Mouse (Mus musculus): ENCODE measurements at regions not wholly inside any gene's neighbourhood (a gene's known extent, or its start where the extent isn't known, plus 50 kb on each side); places are given as distances from the start of the nearest gene placed in this dataset.
A peak's percentile ranks its signal among the peaks of the same experiment; 100 is the strongest.
"Not testable (repeated sequence)": the region's sequence is repeated elsewhere in the genome, so short reads cannot be mapped to it uniquely, and the experiment has no call there.

DNA sequence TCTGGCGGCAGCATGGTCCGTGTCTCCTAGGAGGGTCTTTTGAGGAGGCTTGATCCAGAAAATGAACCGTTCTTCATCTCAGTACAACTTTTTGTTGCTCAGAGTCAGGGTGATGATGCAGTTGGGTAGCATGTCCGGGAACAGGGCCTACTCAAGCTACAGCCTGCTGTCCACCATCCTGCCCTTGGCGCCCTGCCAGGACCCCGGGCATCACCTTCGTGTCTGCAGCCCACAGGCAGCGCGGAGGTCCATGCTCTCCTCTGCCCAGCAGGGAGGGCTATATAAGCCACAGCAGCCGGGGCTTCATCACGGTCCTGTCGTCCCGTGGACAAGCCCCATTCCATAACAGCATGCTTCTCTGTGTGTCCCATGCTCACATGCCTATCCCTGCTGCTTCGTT is 107.1 kb upstream of the Klf3 start:
- no peak for DNase-seq (ENCODE audit: low spot score)

DNA sequence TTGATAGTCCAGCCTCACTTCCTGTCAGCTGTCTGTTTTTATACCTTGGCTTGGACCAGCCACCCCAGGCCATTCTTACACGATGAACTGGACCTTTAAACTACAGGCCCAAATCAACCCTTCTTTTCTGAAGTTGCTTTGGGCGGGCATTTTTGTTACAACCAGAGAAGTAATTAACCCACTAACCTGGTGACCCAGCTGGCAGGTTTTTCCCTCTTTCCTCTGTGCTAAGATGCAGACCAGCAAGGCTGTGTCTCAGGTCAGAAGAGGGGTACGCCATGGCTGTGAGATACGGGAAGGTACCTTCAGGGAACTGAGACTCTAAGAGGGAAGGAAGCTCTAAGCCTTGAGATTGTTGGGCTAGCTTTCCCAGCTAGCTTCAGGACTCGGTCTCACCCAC is 105.7 kb upstream of the Klf3 start:
- no peak for DNase-seq (ENCODE audit: low spot score)

DNA sequence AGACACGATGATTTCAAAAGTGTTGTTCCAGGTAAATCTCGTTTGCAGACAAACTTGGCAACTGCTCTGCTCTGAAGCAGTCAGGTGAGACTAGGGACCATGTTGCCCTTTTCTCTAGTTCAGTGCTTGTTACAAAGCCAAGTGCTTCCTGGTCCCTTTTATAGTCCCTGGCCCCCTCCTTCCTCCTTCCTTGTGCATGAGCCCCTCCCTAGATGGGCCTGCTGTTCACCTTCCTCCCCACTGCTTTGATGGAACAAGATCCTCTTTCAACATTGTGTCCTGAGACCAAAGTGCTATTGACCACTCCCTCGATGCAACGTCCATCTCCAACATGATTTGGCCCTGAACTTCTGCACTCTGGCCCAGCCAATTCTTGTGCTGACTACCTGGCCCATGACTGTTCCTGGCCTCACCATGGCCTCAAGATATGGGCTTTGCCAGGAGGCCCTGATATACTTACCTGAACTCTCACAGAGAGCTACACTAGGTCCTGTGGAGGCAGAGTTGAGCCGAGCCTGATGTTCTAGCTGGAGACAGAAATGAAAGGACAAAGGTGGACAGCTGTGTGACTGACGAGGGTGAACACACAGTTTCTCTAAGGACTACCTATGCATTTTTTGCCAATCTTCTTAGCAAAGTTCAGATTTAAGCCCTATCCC is 104.6 kb upstream of the Klf3 start:
- DNase-seq (ENCODE audit: low spot score): no peak

DNA sequence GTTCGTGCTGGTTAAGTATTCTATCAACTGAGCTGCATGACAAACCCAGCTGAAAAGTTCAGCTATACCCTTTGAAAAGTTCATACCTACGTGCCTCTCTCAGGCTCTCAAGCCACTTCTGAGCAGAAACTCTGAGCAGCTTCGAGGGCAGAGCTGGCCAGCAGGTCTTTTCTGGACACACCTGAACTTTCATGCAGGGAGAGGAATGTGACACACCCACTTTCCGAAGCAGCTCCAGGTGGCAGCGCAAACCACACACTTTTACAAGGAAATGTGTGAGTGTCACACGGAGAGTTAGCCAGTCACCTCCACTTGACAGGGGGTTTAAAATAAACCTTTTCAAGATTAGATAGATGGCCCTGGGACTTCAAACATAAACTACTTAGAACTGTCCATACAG is 103.2 kb upstream of the Klf3 start:
- no peak for DNase-seq (ENCODE audit: low spot score)

DNA sequence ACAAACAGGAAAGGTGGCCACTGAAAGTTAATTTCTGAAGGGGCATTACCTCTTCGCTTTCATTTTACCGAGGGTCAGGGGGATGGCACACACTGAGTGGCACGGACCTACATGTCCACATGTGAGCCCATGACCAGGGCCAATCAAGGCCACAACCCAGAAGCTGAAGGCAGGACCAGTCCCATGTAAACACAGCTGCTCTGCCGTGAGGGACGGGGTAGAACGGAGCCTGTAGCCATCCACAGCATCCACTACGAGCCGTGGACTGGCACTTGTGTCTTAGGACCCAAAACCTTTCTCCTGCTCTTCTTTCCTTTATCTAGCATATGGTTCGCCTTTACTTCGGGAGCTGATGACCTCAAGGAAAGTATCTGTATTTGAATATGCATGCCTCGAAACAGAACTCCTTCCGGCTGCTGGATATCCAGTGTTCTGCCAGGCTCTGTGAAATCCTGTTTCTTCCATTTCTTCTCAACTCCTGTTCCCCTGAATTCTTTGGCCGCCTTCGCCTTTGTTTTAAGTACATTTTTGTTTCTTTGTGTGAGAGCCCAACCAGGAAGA is 101.9 kb upstream of the Klf3 start:
- DNase-seq (ENCODE audit: low spot score): no peak

DNA sequence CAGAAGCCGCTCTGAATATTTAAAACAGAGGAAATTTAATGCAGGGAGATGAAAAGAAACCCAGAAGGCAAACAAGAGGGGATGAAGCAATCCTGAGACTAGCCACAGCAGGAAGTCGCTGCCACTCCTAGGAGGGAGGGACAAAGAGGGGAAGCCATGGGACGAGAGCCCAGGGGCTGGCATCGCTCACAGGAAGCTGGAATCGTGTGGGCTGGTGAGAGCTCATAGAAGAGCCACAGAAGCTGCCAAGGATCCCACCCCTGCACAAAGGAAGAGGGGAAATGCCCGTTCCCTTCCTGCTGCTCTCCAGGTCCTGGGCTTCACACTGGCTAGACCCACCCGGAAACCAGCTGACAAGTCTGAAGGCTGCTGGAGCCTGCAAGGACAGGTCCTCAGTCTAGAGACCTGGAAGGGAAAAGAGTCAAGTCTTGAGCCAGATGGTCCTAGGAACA is 101.4 kb upstream of the Klf3 start:
- DNase-seq (ENCODE audit: low spot score): peak; percentile 55

DNA sequence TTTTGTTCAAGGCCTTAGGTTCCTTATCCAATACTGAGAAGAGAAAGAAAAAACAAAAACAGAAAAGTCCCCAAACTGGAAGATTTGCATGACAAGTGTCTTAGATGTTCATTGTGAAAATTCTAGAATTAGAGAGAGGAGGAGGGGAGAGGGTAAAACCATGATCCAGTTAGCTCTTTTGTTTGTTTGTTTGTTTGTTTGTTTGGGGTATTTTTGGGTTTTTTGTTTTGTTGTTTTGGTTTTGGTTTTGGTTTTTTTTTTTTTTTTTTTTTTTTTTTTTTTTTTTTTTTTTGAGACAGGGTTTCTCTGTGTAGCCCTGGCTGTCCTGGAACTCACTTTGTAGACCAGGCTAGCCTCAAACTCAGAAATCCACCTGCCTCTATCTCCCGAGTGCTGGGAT is 100.8 kb upstream of the Klf3 start:
- not testable (repeated sequence) for DNase-seq (ENCODE audit: low spot score)

DNA sequence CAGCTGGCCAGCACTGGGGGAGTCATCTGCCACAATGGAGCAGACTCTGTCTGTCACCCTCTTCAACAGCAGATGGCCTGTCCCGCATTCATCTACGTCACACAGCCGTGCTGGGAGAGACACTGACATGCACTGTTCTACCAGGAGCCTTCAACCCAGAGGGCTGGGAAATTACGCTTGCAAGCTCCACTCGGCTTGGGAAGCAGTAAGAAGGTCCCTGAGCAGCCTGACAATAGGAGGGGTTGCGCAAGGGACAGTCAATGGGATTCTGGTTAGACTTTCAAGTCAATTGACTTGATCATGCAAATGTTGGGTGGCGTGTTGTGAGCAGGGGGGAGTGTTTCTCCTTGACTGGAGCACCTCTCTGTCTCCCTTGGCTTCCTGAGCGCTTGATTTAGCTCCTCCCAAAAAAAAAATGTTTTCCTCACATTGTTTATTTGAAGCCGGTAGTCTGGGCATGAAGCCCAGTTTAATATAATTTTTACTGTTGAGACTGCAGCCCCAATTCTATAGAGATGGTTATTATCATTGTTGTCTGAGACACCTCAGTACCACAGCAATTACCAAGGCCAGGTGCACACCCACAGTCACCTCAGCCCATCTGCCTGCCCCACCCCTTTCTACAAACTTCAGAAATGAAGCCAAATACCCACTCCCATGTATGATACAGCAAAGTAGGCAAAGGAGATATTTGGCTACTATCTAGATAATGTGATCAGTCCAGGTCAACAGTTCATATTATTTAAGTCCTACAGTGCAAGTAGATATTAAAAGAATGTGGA is 99.9 kb upstream of the Klf3 start:
- no peak for DNase-seq (ENCODE audit: low spot score)

DNA sequence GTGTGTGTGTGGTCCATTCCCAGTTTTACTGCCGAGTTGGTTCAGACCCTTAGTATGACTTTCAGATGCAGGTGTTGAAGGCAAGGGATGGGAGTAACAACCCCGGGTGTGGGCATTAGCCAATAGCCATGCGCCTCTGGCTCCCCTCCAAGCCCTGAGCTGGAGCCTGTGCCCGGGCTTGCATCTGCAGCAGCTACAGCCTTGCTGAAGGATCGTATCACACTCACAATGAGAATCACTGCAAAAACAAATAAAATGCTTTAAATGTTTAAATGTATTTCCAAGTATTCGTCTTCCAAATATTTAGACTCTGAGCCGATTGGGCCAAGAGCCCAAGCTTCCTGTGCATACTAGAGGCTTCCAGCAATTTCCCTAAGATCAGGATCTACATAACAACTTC is 99.0 kb upstream of the Klf3 start:
- peak; percentile 49 for DNase-seq (ENCODE audit: low spot score)

DNA sequence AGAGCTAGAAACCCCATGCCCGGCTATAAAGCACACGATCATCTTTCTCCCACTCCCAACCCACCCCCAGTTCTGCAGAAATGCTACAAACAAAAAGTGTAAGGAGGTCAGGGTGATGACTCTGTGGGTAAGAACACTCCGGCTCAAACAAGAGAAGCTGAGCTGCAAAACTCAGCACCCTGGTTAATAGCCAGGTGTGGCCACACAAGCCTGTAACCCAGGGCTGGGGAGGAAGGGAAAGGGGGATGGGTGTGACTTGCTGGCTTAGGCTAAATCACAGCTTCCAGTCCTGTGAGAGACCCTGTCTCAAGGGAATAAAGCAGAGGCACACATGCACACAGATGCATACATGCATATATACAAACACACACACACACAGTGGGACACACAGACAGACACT is 96.6 kb upstream of the Klf3 start:
- no peak for DNase-seq (ENCODE audit: low spot score)

DNA sequence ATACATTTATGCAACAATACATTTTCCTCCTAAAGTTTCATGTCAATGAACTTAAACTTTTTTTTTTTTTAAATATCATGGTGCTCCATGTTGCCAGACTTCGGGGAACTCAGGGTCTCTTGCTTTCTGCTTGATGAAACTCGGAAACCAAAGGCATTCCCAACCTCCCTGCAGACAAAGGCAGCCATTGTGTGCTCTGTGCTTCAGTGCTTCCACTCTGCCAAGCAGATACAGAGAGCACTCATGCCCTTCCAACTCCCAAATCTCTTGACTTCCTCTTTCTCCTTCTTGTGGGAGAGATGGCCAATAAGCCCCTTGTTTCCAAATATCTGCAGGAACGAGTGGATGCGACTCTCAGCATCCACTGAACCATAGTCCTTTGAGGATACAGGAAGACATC is 94.0 kb upstream of the Klf3 start:
- no peak for DNase-seq (ENCODE audit: low spot score)

DNA sequence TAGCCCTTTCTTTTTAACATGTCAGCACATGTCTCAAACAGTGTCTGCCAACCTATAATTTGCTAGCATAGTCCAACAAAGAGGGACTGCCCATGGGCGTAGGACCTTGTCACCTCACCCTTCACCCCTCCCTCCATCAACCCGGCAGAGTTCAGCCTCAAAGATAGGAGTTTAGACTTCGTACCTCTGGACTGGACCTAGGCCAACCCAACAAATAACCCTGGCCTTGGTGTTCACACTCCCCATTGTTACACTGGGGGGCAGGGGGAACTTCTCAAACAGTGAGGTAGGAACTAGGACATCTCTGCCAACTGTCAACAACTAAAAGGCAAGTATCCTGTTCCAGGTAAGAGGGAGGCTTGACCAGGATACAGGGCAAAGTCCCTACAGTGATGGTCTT is 93.0 kb upstream of the Klf3 start:
- no peak for DNase-seq (ENCODE audit: low spot score)

DNA sequence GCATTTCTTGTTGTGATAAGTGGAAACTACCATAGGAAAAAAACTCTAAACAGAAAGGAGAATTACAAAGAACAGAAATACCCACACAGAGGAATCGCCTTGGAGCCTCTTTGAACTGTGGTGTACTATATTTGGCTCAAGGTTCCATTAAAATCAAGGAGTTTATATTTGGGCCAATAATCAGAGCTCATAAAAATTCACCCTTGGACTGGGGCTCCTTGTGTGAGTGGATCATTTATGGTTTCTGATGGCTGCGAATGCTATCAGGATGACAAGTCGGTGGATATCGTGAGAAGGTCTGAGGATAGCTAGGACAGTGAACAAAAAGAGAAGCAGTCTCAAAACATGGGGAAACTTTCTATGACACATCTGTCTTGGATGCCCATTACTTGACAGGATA is 92.2 kb upstream of the Klf3 start:
- no peak for DNase-seq (ENCODE audit: low spot score)

DNA sequence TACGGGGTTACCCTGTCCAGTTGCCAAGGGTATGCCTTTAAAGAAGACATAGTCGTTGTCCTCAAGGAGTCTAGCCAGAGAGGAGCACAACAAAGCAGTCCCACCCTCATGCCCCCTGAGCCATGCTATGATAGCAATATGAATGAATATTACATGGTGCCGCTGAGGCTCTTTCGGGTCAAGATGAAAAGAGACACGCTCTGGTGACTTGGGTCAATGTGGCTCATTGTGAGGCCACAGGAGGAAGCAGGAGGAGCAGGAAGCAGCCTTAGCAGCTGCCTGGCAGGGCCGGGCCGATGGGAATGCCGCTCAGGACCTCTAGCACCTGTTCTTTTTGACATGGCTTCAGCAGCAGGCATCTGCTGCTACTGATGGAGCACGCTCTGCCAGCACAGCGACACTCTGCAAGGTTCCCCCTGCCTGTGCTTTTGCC is 89.0 kb upstream of the Klf3 start:
- DNase-seq (ENCODE audit: low spot score): no peak

DNA sequence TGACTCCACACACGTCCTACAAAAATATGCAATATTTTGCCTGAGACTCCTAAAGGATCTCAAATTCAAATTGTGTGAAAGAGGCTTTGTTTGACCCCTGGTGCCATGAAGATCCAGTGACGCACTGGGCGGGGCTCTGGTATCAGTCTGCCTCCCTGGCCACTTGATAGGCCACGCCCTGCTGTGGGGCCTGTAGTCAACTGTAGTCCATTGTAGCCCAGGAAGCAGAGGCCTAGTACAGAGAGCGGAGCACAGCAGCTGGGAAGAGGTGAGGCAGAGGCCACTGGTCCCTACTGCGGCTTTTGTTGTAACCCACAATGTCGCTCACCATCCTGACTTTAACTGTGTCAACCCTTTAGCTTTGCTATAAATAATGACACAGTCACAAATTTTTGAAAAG is 88.5 kb upstream of the Klf3 start:
- DNase-seq (ENCODE audit: low spot score): no peak

DNA sequence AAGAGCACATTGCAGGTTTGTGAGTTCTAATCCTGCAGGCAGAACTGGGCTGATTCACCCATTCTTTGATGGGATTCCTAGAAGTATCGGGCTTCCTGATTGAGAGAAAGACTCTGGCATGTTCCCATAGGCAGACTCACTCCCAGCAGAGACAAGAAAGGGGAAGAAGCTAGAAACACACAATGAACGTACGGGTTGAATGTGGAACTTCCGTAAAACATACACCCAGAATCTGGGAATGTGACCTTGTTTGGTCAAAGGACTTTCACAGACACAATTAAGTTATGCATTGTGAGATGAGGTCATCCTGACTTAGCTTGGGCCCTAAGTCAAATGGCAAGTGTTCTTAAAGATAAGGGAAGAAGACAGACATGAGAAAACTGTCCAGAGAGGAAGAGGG is 86.6 kb upstream of the Klf3 start:
- DNase-seq (ENCODE audit: low spot score): no peak

DNA sequence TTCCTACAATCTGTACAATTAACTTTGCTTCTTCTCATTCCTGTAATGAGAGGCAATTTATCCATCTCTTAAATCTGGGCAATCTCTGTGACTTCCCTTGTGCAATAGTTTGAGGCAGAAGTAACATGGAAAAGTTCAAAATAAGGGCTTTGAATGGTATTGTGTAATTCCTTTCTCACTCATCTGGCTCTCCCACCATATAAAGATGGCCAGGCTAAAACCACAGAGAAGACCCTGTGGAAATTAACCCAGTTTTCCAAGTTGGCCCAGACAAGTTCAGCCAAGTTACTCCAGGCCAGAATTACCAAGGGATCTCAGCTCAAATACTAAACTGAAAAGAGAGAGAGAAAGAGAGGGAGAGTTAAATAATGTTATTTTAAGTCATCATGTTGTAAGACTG is 81.0 kb upstream of the Klf3 start:
- no peak for DNase-seq (ENCODE audit: low spot score)

DNA sequence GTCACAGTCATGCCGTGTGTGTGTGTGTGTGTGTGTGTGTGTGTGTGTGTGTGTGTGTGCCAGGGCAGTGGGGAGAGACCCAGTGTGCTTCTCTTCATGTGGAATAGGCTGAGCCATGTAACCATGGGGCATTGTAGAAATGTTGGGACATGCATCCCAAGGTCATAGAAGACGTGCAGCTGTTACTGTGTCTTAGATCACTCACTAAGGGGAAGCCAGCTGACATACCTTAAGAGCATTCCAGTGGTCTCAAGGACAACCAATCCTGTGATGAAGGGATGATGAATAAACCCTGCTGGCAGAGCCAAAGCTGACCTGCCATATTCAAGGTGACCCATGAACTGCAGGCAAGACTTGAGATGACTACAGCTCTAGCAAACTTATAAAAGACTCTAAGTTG is 75.3 kb upstream of the Klf3 start:
- DNase-seq (ENCODE audit: low spot score): no peak

DNA sequence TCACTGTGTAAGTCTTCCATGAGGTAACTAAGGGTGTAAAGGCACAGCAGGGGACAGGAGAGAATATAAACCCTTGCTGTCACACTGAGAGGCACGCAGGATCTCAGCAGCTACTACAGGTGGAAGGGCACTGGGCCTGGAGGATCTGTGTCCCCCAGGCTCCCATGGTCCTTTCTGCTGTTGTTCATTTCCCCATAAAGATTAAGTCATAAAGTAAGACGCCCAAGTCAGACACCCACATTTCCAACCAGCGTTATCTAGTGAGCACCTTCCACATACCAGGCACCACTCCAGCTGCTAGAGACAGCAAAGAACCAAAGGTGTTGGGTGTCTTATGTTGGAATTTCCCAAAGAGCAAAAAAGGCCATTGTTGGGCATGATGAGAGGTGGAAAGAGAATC is 70.8 kb upstream of the Klf3 start:
- no peak for DNase-seq (ENCODE audit: low spot score)

DNA sequence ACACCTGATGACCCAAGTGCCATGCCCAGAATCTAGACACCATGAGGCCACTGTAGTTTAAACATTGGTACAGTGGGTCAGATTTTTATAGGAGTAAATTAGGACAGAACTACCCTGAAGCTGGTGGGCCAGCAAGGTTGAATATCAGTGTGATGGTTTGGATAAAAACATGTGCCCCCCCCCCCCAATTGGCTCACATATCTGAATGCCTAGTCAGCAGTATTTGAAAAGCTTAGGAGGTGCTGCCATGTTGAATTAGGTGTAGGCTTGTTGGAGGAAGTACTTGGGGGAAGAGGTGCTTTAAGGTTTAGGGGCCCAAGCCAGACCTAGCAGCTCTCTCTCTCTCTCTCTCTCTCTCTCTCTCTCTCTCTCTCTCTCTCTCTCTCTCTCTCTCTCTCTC is 66.2 kb upstream of the Klf3 start:
- no peak for DNase-seq (ENCODE audit: low spot score)

DNA sequence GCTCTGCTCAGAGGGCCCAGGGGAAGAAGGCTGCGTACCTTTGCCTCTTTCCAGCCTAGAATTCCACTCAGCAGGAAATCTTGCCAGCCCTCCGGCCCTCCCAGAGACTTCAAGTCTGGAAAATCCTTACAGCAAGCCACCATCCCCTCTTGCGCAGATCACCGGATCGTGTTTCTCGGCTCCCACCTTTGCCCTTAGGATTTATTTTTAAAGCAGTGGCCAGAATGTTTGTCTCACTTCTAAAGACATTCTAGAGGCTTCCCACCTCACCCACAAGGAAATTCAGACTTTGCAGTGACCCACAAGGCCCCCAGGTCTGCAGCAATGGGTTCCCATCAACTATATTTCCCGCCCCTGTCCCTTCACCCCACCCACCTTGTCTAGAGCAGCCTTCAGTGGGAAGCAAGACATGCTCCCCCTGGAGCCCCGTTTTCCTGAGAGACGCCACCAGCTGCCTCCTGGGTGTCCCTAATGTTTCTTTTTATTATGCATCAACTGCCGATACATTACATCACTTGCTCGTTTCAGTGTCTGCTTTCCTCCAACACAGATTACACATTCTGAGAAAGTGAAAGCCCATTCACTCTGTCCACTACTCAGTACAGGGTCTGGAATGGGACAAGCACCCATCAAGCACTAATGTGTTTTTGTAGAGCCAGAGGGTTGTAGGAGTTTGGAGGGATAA is 65.0 kb upstream of the Klf3 start:
- no peak for DNase-seq (ENCODE audit: low spot score)

DNA sequence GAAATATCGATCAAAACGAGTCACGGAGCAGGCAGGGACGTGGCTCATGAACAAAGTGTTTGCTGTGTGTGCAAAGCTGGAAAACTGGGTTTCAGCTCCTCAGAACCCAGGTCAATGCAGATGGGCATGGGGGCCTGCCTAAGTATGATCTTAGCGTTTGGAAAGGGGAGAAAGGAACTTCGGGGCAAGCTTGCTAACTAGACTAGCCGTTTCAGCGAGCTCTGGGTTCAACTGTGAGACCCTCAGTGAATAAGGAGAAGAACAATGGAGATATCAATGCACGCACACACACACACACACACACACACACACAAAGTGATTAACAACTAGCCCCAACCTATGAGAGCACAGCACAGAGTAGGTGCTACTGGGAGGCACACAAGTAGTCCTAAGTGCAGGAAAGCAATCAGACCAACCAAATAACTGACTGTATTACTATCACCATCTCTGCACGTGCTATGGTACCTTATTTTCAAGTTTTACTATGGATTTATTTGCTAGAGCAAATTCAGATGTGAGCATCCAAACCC is 64.3 kb upstream of the Klf3 start:
- no peak for DNase-seq (ENCODE audit: low spot score)
